Comparison of ENCODE assay signal across 9 mouse cellular contexts in genomic region chr12:7977466-7978189, GRCm38 (mm10). TPM values are rescaled to one million over a fixed set of nuclear protein-coding genes. Genes with fewer than 3 reads are reported as not detected.
DNase-seq lines count a peak whose midpoint lies in the region; ATAC-seq and TF ChIP-seq lines count a peak whose summit lies in the region.
"Had no signal": no experiment of that assay in that cellular context is flagged by ENCODE, and none has a peak within 500 bp of the region (broad histone marks: within the 10 kb centered on the region; RNA-seq: fewer than 3 reads in every experiment).

Gene Apob, plus strand, starts transcription at chr12:7977648.

- no peak for TF ChIP-seq POLR2A in CH12.LX (IDR thresholded peaks at IDR 0.05; ENCODE audit: low read depth, low read length)

- H3K9ac ChIP-seq in CH12.LX (ENCODE audit: insufficient read depth, low read depth): no peak within 1 kb of the TSS
- peak within 1 kb of the TSS; percentile 68 for H3K9ac ChIP-seq in intestine, embryonic 16.5 days (ENCODE audit: low read depth, low read length)
- peak within 1 kb of the TSS; percentile 12; the same call in 1 of the 2 replicates for H3K9ac ChIP-seq in midbrain, embryonic 11.5 days (ENCODE audit: low read length)
- H3K9ac ChIP-seq: heart, embryonic 15.5 days had no signal

- no peak for TF ChIP-seq CTCF in CH12.LX (conservative IDR thresholded peaks at IDR 0.05 in 1 of 2, IDR thresholded peaks at IDR 0.05 in 1 of 2; ENCODE audit: low read depth in 2 of 2, low read length in 2 of 2)

- H3K79me2 ChIP-seq in CH12.LX (replicated peaks; ENCODE audit: control insufficient read depth, extremely low read depth, insufficient read depth, poor library complexity, severe bottlenecking): no peaks in the 10 kb centered on the region

- peak within 1 kb of the TSS; percentile 48; the same call in 1 of the 2 replicates for H3K4me2 ChIP-seq in CH12.LX (ENCODE audit: insufficient read depth, low read depth, poor library complexity, severe bottlenecking)
- peak within 1 kb of the TSS; percentile 42 for H3K4me2 ChIP-seq in intestine, embryonic 16.5 days (ENCODE audit: low read depth, low read length)
- peak within 1 kb of the TSS; percentile 15; the same call in 1 of the 2 replicates for H3K4me2 ChIP-seq in midbrain, embryonic 11.5 days
- H3K4me2 ChIP-seq: heart, embryonic 15.5 days had no signal

- peak; percentile 84 for ATAC-seq in intestine, embryonic 16.5 days
- ATAC-seq in midbrain, embryonic 11.5 days (ENCODE audit: low FRiP score): peak; percentile 60
- no peak for ATAC-seq in cerebellum, adult (ENCODE audit: insufficient number of reproducible peaks, low FRiP score, low TSS enrichment)

- in situ Hi-C loops in CH12.LX (cut with MboI; ENCODE audit: low pct_ligation_motif_present, low pct_unique_long_range_greater_than_20kb, low sequenced_read_pairs): no loop called here

- WGBS in intestine, embryonic 16.5 days: 60% methylated on average over 20 of the region's 20 CpGs
- WGBS in midbrain, embryonic 11.5 days: 84% methylated on average over 20 of the region's 20 CpGs

- no peaks in the 10 kb centered on the region for H3K27me3 ChIP-seq in CH12.LX (replicated peaks)
- no peaks in the 10 kb centered on the region for H3K27me3 ChIP-seq in intestine, embryonic 16.5 days (replicated peaks; ENCODE audit: control insufficient read depth, insufficient read depth, low read length)
- H3K27me3 ChIP-seq in midbrain, embryonic 11.5 days (ENCODE audit: control insufficient read depth, insufficient read depth, low read length): no peaks in the 10 kb centered on the region; the same call in 1 of the 2 replicates

- H3K27ac ChIP-seq in CH12.LX (ENCODE audit: insufficient read depth, low read depth): no peak within 1 kb of the TSS
- H3K27ac ChIP-seq in intestine, embryonic 16.5 days (ENCODE audit: low read length): peak within 1 kb of the TSS; percentile 55
- H3K27ac ChIP-seq in midbrain, embryonic 11.5 days (ENCODE audit: low read depth, low read length): no peak within 1 kb of the TSS
- H3K27ac ChIP-seq: heart, embryonic 15.5 days had no signal

- peak; percentile 14 for DNase-seq in adrenal gland, postnatal 10 days
- DNase-seq in adrenal gland, postnatal 25 days: no peak
- no peak for DNase-seq in CH12.LX (ENCODE audit: extremely low read depth)
- DNase-seq in midbrain, embryonic 11.5 days (ENCODE audit: low spot score, missing footprints): peak; percentile 82
- no peak for DNase-seq in Muller cell, postnatal 12 days (ENCODE audit: inconsistent ontology term)
- DNase-seq in layer of hippocampus, adult 8-10 months (ENCODE audit: low spot score in 2 of 2): no peak

- H3K36me3 ChIP-seq in CH12.LX (replicated peaks in 1 of 2; ENCODE audit: control insufficient read depth in 1 of 2, insufficient read depth in 1 of 2, low read length in 1 of 2): no peaks in the 10 kb centered on the region
- no peaks in the 10 kb centered on the region for H3K36me3 ChIP-seq in intestine, embryonic 16.5 days (ENCODE audit: control insufficient read depth, insufficient read depth, low read length)
- H3K36me3 ChIP-seq in midbrain, embryonic 11.5 days (ENCODE audit: control insufficient read depth, insufficient read depth, low read length): no peaks in the 10 kb centered on the region
- H3K36me3 ChIP-seq: heart, embryonic 15.5 days had no signal

- no peak within 1 kb of the TSS for H3K4me3 ChIP-seq in CH12.LX (replicated peaks in 1 of 3; ENCODE audit: low read depth in 2 of 3, low read length in 2 of 3, poor library complexity in 1 of 3)
- peak within 1 kb of the TSS; percentile 49 for H3K4me3 ChIP-seq in intestine, embryonic 16.5 days (ENCODE audit: low read length)
- H3K4me3 ChIP-seq in midbrain, embryonic 11.5 days (ENCODE audit: low read depth, low read length): no peak within 1 kb of the TSS
- H3K4me3 ChIP-seq: heart, embryonic 15.5 days had no signal

- no peak for TF ChIP-seq EP300 in CH12.LX (IDR thresholded peaks at IDR 0.05; ENCODE audit: low read length)

- no peaks in the 10 kb centered on the region; a peak in 1 of 4 replicates for H3K4me1 ChIP-seq in CH12.LX (ENCODE audit: control insufficient read depth in 1 of 2, insufficient read depth in 2 of 2)
- no peaks in the 10 kb centered on the region for H3K4me1 ChIP-seq in intestine, embryonic 16.5 days (ENCODE audit: control insufficient read depth, insufficient read depth, low read length)
- H3K4me1 ChIP-seq in midbrain, embryonic 11.5 days (ENCODE audit: control insufficient read depth, insufficient read depth, low read length): no peaks in the 10 kb centered on the region
- H3K4me1 ChIP-seq: heart, embryonic 15.5 days had no signal

- dilution Hi-C loops in CH12.LX (cut with MboI; ENCODE audit: extremely low pct_ligation_motif_present, extremely low pct_unique_long_range_greater_than_20kb, low sequenced_read_pairs): no loop called here

- no peak for TF ChIP-seq RAD21 in CH12.LX (IDR thresholded peaks at IDR 0.05; ENCODE audit: low read depth, low read length)

- H3K9me3 ChIP-seq in CH12.LX (replicated peaks; ENCODE audit: low read length): no peaks in the 10 kb centered on the region
- H3K9me3 ChIP-seq in intestine, embryonic 16.5 days (ENCODE audit: control insufficient read depth, low read length): no peaks in the 10 kb centered on the region
- no peaks in the 10 kb centered on the region for H3K9me3 ChIP-seq in midbrain, embryonic 11.5 days (ENCODE audit: control insufficient read depth, low read length)
- H3K9me3 ChIP-seq: heart, embryonic 15.5 days had no signal

TF ChIP-seq in CH12.LX, 34 proteins besides CTCF, POLR2A, EP300 and RAD21:
- TF ChIP-seq RCOR1 (conservative IDR thresholded peaks at IDR 0.05; ENCODE audit: low read depth, low read length) (no peak), UBTF (IDR thresholded peaks at IDR 0.05; ENCODE audit: low read depth, low read length) (no peak), MYC (IDR thresholded peaks at IDR 0.05; ENCODE audit: low read depth, low read length) (no peak), MAZ (IDR thresholded peaks at IDR 0.05; ENCODE audit: low read depth, low read length) (no peak), MAFK (IDR thresholded peaks at IDR 0.05; ENCODE audit: insufficient replicate concordance, low read length) (no peak)

RNA-seq across cellular contexts. Expression of gene Apob, which starts in this region (rescaled TPM):
- 100 to 1,000 TPM; 260 to 497 TPM for total RNA-seq in adrenal gland, postnatal 10 days (2021)
- 0.06 and 27.1 TPM in 2 replicates for total RNA-seq in adrenal gland, postnatal 25 days (2021)
- not detected in 2 replicates for total RNA-seq in CH12.LX (2012; rRNA removed)
- total RNA-seq in CH12.LX (2014; rRNA removed): 0.01 TPM in 1 of 2 replicates, not detected in the other
- polyA plus RNA-seq in CH12.LX (2012; ENCODE audit: insufficient read length, low read depth): 0.01 TPM in 1 of 2 replicates, not detected in the other
- polyA plus RNA-seq in intestine, embryonic 16.5 days (2015; fragmentation: Nextera tagmentation; extraction: Ambion mirVana): 61.3 and 94.9 TPM in 2 replicates
- 0.04 and 0.07 TPM in 2 replicates for polyA plus RNA-seq in midbrain, embryonic 11.5 days (2014; fragmentation: Nextera tagmentation; extraction: Ambion mirVana)
- not detected for total RNA-seq in layer of hippocampus, adult 8-10 months (2022)

Comparison
In these comparisons a context has a peak if more than half of its experiments do, and no peak if none do; other contexts are left out.
1. RNA of gene Apob (polyA plus RNA-seq): 61.3 to 94.9 TPM in intestine, embryonic 16.5 days; 0.04 to 0.07 TPM in midbrain, embryonic 11.5 days and 0.01 TPM in CH12.LX; every median in the first group is over 10 times any median in the second.
2. Peak in DNase-seq, ATAC-seq, H3K9ac ChIP-seq and H3K4me2 ChIP-seq in midbrain, embryonic 11.5 days; RNA of the gene not detected or under 1 TPM.
3. Peak in every context shown above with its lines, with median percentiles within 50 percentile points of each other: H3K4me2 ChIP-seq.